Mouse (Mus musculus): Measurements from ENCODE around the gene Xlr5a.
"Not testable (repeated sequence)": the region's sequence is repeated elsewhere in the genome, so short reads cannot be mapped to it uniquely, and the experiment has no call there.

The Xlr5a gene

DNA sequence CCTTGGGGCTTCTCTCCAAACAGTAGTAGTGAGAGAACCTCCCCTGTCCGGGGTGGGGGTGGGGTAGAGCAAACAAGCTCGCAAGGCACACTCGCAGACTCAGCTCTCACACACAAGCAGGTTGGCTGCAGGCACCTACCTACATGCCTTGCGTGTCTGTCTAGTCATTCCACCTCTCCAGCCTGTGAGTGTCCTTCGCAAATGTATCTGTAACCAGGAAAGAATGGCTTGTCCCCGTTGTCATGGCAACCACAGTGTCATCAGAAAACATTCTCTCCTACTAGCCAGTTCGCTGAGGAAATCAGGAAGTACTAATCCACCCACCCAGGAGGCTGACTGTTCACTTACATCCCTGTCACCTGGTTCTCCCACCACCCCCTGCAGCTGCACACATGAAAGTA is 149.6 kb downstream of the Xlr5a start:
- DNase-seq, result not testable (repeated sequence)

DNA sequence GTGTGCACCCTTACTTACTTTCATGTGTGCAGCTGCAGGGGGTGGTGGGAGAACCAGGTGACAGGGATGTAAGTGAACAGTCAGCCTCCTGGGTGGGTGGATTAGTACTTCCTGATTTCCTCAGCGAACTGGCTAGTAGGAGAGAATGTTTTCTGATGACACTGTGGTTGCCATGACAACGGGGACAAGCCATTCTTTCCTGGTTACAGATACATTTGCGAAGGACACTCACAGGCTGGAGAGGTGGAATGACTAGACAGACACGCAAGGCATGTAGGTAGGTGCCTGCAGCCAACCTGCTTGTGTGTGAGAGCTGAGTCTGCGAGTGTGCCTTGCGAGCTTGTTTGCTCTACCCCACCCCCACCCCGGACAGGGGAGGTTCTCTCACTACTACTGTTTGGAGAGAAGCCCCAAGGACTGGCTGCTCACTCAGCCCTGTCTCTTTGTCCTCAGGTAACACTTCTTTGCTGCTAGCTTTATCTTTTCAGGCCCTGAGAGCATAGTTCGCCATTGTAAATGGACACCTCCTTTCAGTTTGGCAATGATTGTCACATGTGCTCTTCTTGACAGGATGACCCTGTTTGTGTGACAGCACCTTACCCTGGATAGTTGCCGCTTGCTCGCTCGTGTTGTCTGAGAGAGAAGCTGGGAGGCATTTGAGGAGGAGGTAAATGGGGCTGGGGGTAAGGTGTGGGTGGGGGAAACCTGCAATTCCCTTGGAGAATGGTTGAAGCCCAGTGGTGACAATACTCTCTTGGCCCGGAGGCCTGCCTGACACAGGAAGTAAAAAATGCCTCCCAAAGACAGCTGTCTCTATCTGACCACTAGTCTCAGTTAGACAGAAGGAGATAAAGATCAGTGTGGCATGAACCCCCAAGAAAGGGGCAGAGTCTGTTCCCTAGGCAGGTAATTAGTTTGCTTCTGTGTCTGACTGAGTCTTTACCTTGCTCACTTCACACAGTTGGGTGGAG is 169.6 kb downstream of the Xlr5a start:
- DNase-seq, result not testable (repeated sequence)

DNA sequence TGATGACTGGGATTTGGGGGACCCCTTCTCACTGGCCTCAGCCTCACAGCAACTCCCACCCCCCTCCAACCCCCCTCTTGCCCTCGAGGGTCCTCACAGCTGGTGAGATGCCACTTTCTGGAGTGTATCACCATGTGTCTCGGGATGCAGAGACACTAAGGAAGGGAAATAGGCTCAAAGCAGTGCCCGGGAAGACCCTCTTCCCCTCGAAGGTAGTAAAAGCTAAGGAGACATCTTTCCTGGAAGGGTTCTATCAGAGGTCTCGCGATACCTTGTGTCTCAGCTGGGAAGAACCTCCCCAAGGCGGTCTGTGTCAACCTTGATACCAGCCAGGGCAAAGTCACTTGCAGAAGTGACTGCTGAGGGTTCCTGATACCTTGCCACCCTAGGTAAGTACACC is 176.0 kb downstream of the Xlr5a start, which contains the start of gene Gm14685:
Gene Gm14685 (plus strand): TSS at position 301 of the 400 bp plus-strand sequence.
- DNase-seq, result not testable (repeated sequence)

DNA sequence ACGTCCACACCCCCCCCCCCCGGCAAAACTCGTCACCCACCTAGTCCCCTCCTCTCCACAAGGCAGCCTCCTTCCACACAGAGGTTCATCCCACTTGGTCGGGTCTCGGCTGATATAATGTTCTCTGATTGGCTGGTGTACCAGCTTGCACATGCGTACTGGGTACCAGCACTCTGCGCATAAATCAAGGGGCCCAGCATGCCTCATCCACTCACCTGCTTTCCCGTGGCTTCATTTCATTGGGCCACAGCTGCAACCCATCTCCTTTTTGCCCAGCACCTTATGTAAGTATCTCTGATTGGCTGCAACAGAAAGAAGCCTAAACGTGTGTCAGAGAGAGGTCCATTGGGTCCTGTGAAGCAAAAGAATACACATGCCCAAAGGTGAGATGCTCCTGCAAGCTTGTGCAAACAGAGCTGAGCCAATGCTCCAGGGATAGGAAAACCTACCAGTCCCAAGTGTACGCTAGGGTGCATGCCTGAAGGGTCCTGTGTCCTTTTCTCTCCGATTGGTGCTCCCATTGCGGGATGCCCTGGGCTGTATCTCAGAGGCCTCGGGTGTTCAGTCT is 195.8 kb downstream of the Xlr5a start, which contains the start of gene Xlr3a:
Gene Xlr3a (minus strand): TSS at position 155 of the 568 bp plus-strand sequence.
- DNase-seq, result peak in 1 of 2 experiments; percentile 2

DNA sequence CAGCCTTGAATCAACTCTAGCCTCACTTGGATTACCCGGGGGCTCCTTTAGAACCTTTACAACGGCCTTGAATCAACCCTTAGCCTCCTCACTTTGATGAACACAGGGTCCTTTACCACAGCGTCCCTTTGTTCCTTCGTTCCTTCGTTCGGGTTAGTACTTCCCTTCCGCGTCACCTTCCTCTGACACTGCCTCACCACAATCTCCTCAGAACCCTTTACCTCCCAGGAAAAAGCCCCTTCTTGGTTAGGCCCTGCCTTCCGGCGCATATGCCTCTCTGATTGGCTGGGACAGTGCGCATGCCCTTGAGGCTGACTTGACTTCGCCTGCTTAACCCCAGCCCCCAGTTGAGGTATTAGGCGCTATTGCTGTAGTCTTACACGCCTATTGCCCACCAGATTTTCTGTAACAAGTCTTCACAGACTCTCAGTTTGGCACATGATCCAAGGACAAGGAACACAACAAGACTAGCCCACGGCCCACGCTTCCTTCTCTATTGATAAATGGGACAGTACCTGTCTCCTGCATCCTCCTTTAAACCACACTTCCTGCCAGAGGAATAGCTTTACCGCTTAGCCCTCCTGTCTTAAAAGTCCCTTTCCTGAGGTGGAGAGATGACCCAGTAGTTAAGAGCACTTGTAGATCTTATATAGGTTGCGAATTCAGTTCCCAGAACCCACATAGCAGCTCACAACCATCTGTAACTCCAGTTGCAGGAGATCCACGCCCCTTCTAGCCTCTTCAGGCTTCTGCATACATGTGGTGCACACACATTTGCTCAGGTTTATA is 210.3 kb downstream of the Xlr5a start, which contains the start of gene Xlr4a:
Gene Xlr4a (minus strand): TSS at position 212 of the 789 bp plus-strand sequence.
- DNase-seq, result not testable (repeated sequence)

DNA sequence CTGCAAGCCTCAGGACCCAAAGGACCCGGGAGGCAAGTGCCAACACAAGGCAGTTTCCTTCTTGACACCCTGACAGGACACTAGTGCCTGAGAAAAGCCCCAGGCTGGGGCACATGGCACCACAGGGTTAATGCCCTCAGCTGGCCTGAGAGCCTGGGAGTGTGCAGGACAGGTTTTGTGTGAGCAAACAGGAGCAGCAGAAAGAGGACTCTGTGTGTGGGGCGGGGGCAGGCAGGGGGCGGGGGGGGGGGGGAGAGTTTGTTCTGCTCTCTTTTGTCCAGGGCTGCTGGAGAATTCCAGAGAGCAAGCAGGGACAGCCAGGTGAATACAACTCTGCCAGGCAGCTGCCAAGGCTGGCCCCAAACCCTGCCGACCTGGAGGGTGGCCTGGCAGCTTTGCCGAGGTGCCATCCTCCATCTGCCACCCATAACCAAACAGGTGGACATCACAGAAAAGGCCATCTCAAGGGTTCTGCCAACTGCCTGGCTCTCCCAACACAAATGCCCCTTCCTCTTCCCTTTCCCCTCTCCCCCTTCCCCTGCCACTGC is 225.9 kb downstream of the Xlr5a start:
- DNase-seq, result peak; percentile 17 to 20

DNA sequence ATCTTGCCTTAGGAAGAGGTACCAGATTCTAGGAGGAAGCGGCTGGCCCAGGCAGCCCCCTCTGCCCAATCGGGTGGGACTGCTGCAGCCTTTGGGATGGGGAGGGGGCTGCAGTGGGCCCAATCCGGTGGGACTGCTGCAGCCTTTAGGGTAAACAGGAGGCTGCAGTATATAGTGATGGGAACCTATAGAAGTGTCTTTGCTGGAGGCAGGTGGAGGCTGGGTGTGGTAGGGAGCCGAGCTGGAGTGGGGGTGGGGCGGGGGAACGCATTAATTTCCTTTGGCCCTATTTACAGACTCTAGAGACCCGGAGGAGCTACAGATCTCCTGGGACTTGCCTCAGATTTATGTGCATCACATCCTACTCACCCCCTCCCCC is 228.4 kb downstream of the Xlr5a start, which contains the start of gene Pnma3:
Gene Pnma3 (plus strand): TSS at position 373 of the 379 bp plus-strand sequence.
- DNase-seq, result peak; percentile 25 to 38

DNA sequence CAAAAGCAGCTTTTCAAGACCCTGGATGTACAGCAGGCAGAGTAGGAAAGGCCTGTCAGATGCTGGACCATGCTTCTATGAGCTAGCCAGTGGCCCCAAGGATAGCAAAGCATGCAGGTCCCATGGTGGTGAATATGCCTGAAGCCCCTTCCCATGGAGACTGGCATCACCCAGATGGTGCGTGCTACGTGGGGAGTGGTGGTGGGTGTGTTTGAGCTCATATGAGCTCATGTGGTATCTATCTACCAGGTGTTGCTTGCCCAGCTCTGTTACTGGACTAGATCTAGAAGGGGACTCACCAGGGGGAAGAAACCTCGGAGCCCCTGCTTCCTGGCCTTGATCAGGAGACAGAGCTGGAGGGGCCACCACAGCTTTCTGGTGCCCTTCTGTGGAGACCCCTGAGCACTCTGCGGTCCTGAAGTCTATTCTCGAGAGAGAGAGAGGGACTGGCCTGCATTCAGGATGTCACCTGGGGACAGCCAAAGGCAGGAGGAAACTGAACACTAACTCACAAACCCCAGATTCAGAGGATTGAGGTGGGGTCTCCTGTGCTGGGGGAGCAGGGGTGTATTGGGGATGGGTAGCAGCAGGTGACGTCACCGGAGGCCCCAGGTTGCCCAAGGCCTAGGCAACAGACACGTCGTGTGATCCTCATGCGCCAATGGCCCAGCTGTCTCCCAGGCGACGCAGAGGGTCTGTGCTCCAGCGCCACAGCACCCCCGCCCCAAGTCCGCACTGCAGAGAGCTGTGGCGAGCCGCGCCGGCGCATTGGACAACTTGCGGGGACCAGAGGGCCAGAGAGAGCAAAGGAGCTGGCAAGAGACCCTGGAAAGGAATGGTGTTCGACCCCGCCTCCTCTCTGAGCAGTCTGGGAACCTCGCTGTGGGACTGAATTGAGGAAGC is 229.0 kb downstream of the Xlr5a start:
- peak; percentile 48 to 57 for DNase-seq

DNA sequence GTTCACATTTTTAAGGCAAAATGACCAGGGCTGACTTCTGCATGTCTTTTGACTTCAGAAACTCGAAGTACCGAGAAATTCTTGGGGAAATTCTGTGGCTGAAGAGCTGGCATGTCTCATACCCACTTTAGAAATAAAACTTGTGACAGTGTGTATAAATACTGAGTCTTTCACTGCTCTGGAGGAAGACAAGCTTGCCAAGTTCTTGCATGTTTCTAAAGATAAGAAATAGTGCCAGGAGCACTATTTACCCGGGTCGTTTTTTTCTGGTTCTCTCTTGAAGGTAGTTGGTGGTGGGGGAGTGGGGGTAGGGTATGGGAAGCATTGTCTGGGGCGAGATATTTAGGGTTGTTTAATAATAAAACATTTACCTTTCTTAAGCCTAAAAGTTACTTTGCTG is 230.5 kb downstream of the Xlr5a start:
- no peak for DNase-seq

DNA sequence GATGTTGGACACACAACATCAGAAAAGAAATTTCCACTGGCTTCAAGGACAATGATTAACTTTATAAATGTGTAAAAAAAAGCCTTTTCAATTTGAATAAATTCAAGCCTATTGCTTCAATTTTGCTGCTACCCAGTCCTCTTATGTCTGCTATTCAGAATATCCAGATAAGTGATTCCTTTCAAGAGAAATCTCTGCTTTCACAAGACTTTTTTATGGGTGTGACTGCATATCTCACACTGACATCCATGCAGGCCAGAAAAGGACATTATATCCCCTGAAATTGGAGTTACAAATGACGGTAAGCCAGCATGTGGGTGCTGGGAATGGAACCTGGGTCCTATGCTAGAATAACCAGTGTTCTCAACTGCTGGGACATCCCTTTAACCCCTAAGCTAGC is 231.2 kb downstream of the Xlr5a start:
- no peak for DNase-seq

Data from cerebellum, postnatal 25 days (tissue).